Comparison of ENCODE assay signal across 19 mouse cellular contexts in the genomic region with DNA sequence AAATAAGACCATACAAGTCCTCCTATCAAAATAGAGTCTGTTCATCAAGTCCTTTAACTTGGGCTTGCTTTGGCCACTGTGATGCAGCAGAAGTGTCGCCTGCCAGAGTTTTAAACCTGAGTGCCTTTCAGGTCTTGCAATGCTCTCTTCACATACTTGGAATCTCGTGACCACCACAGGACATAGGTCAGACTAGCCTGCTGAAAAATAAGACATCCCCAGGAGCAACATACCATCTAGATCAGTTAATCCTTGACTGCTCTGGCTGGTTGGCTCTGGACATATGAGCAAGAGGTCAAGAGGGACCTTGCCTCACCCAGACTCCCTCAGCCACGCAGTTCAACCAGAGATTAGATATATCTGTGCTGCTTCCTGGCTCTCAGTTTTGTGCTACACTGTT.
DNase-seq lines count a peak whose midpoint lies in the region; ATAC-seq and TF ChIP-seq lines count a peak whose summit lies in the region.
"Had no signal": no experiment of that assay in that cellular context is flagged by ENCODE, and none has a peak within 500 bp of the region (broad histone marks: within the 10 kb centered on the region; RNA-seq: fewer than 3 reads in every experiment).

No protein-coding gene starts in this region.

- no peak overlapping the region for H3K9ac ChIP-seq in hindbrain, postnatal 0 days (replicated peaks; ENCODE audit: low read length)
- H3K9ac ChIP-seq in midbrain, postnatal 0 days (replicated peaks; ENCODE audit: low read length, poor library complexity, severe bottlenecking) = no peak overlapping the region
- H3K9ac ChIP-seq: embryonic facial prominence, embryonic 12.5 days; forebrain, embryonic 15.5 days; heart, embryonic 15.5 days; hindbrain, embryonic 14.5 days had no signal

- H3K27me3 ChIP-seq in kidney, adult 2 months (replicated peaks; ENCODE audit: control insufficient read depth, insufficient read depth, low read length) = no peaks in the 10 kb centered on the region
- no peaks in the 10 kb centered on the region for H3K27me3 ChIP-seq in hindbrain, postnatal 0 days (ENCODE audit: insufficient read depth, low read length)
- peaks cover 12% of the 10 kb centered on the region; the same call in 1 of the 2 replicates for H3K27me3 ChIP-seq in midbrain, postnatal 0 days (ENCODE audit: insufficient read depth, low read length)
- H3K27me3 ChIP-seq: forebrain, embryonic 15.5 days; heart, embryonic 15.5 days had no signal

- no peak overlapping the region for H3K4me3 ChIP-seq in kidney, adult 2 months (ENCODE audit: insufficient read depth, low read depth, low read length)
- no peak overlapping the region for H3K4me3 ChIP-seq in hindbrain, postnatal 0 days (ENCODE audit: low read length)
- no peak overlapping the region for H3K4me3 ChIP-seq in midbrain, postnatal 0 days (ENCODE audit: low read depth, low read length)
- no peak overlapping the region for H3K4me3 ChIP-seq in lung, adult 2 months (replicated peaks; ENCODE audit: extremely low read depth, low read depth, low read length)
- H3K4me3 ChIP-seq: embryonic facial prominence, embryonic 12.5 days; forebrain, embryonic 15.5 days; heart, adult 2 months; heart, embryonic 15.5 days; hindbrain, embryonic 10.5 days had no signal

- H3K9me3 ChIP-seq in hindbrain, postnatal 0 days (ENCODE audit: low read length) = no peaks in the 10 kb centered on the region
- no peaks in the 10 kb centered on the region for H3K9me3 ChIP-seq in midbrain, postnatal 0 days (ENCODE audit: low read length)
- H3K9me3 ChIP-seq: embryonic facial prominence, embryonic 12.5 days; forebrain, embryonic 15.5 days; heart, embryonic 15.5 days; hindbrain, embryonic 10.5 days had no signal

- 56% methylated on average over 3 of the region's 3 CpGs for WGBS in kidney, adult 2 months
- 83% methylated on average over 3 of the region's 3 CpGs for WGBS in hindbrain, postnatal 0 days
- 82% methylated on average over 3 of the region's 3 CpGs for WGBS in midbrain, postnatal 0 days
- WGBS in lung, adult 2 months = 70% methylated on average over 3 of the region's 3 CpGs

- H3K4me1 ChIP-seq in kidney, adult 2 months (ENCODE audit: control insufficient read depth, insufficient read depth, low read length) = peaks cover 3% of the 10 kb centered on the region; the same call in 1 of the 2 replicates
- no peaks in the 10 kb centered on the region for H3K4me1 ChIP-seq in hindbrain, postnatal 0 days (ENCODE audit: insufficient read depth, low read length)
- no peaks in the 10 kb centered on the region for H3K4me1 ChIP-seq in midbrain, postnatal 0 days (ENCODE audit: insufficient read depth, low read length)
- no peaks in the 10 kb centered on the region for H3K4me1 ChIP-seq in lung, adult 2 months (ENCODE audit: control insufficient read depth, insufficient read depth, low read length)
- H3K4me1 ChIP-seq: embryonic facial prominence, embryonic 12.5 days; heart, embryonic 15.5 days had no signal

- H3K4me2 ChIP-seq in hindbrain, postnatal 0 days (ENCODE audit: low read depth, low read length) = no peak overlapping the region
- no peak overlapping the region for H3K4me2 ChIP-seq in midbrain, postnatal 0 days (ENCODE audit: low read depth, low read length, poor library complexity, severe bottlenecking)
- H3K4me2 ChIP-seq: embryonic facial prominence, embryonic 12.5 days; forebrain, embryonic 15.5 days; heart, embryonic 11.5 days; heart, embryonic 15.5 days; hindbrain, embryonic 14.5 days had no signal

- no peaks in the 10 kb centered on the region for H3K36me3 ChIP-seq in kidney, adult 2 months (ENCODE audit: control insufficient read depth, insufficient read depth, low read length)
- no peaks in the 10 kb centered on the region for H3K36me3 ChIP-seq in hindbrain, postnatal 0 days (ENCODE audit: insufficient read depth, low read length)
- no peaks in the 10 kb centered on the region for H3K36me3 ChIP-seq in midbrain, postnatal 0 days (ENCODE audit: insufficient read depth, low read length)
- H3K36me3 ChIP-seq: embryonic facial prominence, embryonic 12.5 days; forebrain, embryonic 15.5 days; heart, embryonic 15.5 days; hindbrain, embryonic 10.5 days had no signal

- TF ChIP-seq CTCF in kidney, adult 2 months (conservative IDR thresholded peaks at IDR 0.05; ENCODE audit: insufficient read depth, insufficient read length, low read depth, low read length) = no peak
- no peak for TF ChIP-seq CTCF in hindbrain, postnatal 0 days (IDR thresholded peaks at IDR 0.05; ENCODE audit: low read depth)
- no peak for TF ChIP-seq CTCF in midbrain, postnatal 0 days (IDR thresholded peaks at IDR 0.05)
- TF ChIP-seq CTCF in lung, adult 2 months (IDR thresholded peaks at IDR 0.05; ENCODE audit: insufficient read depth, low read length) = no peak

- no peak for TF ChIP-seq POLR2A in kidney, adult 2 months (IDR thresholded peaks at IDR 0.05; ENCODE audit: low read depth, low read length)
- no peak for TF ChIP-seq POLR2A in lung, adult 2 months (IDR thresholded peaks at IDR 0.05; ENCODE audit: borderline replicate concordance, extremely low read depth, low read depth, low read length)

- DNase-seq in kidney, adult 2 months = peak; percentile 81
- peak; percentile 72 for DNase-seq in kidney, adult 9 months
- DNase-seq in kidney, postnatal 10 days = peak; percentile 43
- DNase-seq in yolk sac, embryonic 10.5 days (ENCODE audit: low spot score) = peak; percentile 39
- no peak for DNase-seq in hindbrain, postnatal 0 days (ENCODE audit: low spot score)
- no peak for DNase-seq in midbrain, postnatal 0 days (ENCODE audit: low spot score)
- DNase-seq in lung, adult 2 months = no peak
- DNase-seq: adrenal gland, adult 8-10 months; cerebellum, adult 11-12 months; cerebellum, adult 9-10 months; cerebellum, postnatal 25 days; heart, adult 2 months; heart, postnatal 14 days had no signal

- ATAC-seq in hindbrain, postnatal 0 days = no peak
- no peak for ATAC-seq in midbrain, postnatal 0 days (ENCODE audit: low FRiP score)
- ATAC-seq: forebrain, embryonic 15.5 days had no signal

- no peak overlapping the region; the same call in 1 of the 2 replicates for H3K27ac ChIP-seq in kidney, adult 2 months (ENCODE audit: insufficient read depth, low read depth, low read length)
- no peak overlapping the region for H3K27ac ChIP-seq in hindbrain, postnatal 0 days
- H3K27ac ChIP-seq in midbrain, postnatal 0 days (ENCODE audit: low read depth, low read length) = no peak overlapping the region
- H3K27ac ChIP-seq: embryonic facial prominence, embryonic 12.5 days; forebrain, embryonic 15.5 days; heart, adult 2 months; heart, embryonic 15.5 days; hindbrain, embryonic 10.5 days; hindbrain, embryonic 14.5 days had no signal

Comparison
In these comparisons a context has a peak if more than half of its experiments do, and no peak if none do; other contexts are left out.
1. DNase-seq: peak in kidney, adult 2 months (single experiment), kidney, adult 9 months (single experiment), kidney, postnatal 10 days (single experiment) and yolk sac, embryonic 10.5 days (single experiment); none in hindbrain, postnatal 0 days (single experiment), midbrain, postnatal 0 days (single experiment) and lung, adult 2 months (single experiment).